Mouse (Mus musculus): ENCODE measurements at regions not wholly inside any gene's neighbourhood (a gene's known extent, or its start where the extent isn't known, plus 50 kb on each side); places are given as distances from the start of the nearest gene placed in this dataset.
"Not testable (repeated sequence)": the region's sequence is repeated elsewhere in the genome, so short reads cannot be mapped to it uniquely, and the experiment has no call there.

- Histone ChIP-seq H3K4me2 (replicated peaks) (no peak overlapping the region), H3K4me1 (no peaks in the 10 kb centered on the region), H3K4me3 (no peak overlapping the region), H3K9ac (replicated peaks) (no peak overlapping the region), H3K9me3 (no peaks in the 10 kb centered on the region), H3K27me3 (no peaks in the 10 kb centered on the region), H3K36me3 (no peaks in the 10 kb centered on the region), H3K27ac (replicated peaks) (no peak overlapping the region)
- WGBS, result 92% methylated on average over 1 of the region's 1 CpGs
- ATAC-seq (ENCODE audit: low FRiP score, low read depth), result no peak
Measured at GRCm38 (mm10) chr3:4834459-4834858, 916.1 kb upstream of the Gm8797 start.

GRCm38 (mm10) chr3:4835645-4836044 lies 915.0 kb upstream of the Gm8797 start:
- no peak for ATAC-seq (ENCODE audit: low FRiP score, low read depth)
- H3K4me3 ChIP-seq, result no peak overlapping the region
- H3K4me1 ChIP-seq, result no peaks in the 10 kb centered on the region
- H3K4me2 ChIP-seq (replicated peaks), result no peak overlapping the region
- H3K9me3 ChIP-seq, result no peaks in the 10 kb centered on the region
- no peaks in the 10 kb centered on the region for H3K27me3 ChIP-seq
- no peak overlapping the region for H3K27ac ChIP-seq (replicated peaks)
- 94% methylated on average over 1 of the region's 1 CpGs for WGBS
- no peaks in the 10 kb centered on the region for H3K36me3 ChIP-seq
- no peak overlapping the region for H3K9ac ChIP-seq (replicated peaks)

DNA sequence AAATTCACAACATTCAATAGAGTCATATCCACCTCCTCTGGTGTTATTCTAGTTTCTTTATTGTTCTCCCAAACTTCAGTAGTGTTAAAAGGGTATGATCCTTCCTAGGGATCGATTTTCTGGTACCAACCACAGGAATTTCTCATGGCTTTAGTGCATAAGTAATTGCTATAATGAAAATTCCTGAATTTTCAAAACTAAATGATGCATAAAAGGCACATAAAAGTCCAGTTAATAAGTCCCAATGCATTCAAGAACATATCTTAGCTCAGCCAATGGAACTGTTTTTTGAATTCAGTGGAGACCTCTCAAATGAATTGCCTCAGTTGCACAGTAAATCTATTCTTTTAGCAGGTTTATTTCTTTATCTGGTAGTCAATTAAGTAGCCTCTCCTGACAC lies 913.7 kb upstream of the Gm8797 start:
- WGBS, result 59% methylated on average over 1 of the region's 1 CpGs
- Histone ChIP-seq H3K4me1 (no peaks in the 10 kb centered on the region), H3K9me3 (no peaks in the 10 kb centered on the region), H3K36me3 (no peaks in the 10 kb centered on the region), H3K4me3 (no peak overlapping the region), H3K27me3 (no peaks in the 10 kb centered on the region), H3K9ac (replicated peaks) (no peak overlapping the region), H3K27ac (replicated peaks) (no peak overlapping the region), H3K4me2 (replicated peaks) (no peak overlapping the region)
- ATAC-seq (ENCODE audit: low FRiP score, low read depth), result no peak

DNA sequence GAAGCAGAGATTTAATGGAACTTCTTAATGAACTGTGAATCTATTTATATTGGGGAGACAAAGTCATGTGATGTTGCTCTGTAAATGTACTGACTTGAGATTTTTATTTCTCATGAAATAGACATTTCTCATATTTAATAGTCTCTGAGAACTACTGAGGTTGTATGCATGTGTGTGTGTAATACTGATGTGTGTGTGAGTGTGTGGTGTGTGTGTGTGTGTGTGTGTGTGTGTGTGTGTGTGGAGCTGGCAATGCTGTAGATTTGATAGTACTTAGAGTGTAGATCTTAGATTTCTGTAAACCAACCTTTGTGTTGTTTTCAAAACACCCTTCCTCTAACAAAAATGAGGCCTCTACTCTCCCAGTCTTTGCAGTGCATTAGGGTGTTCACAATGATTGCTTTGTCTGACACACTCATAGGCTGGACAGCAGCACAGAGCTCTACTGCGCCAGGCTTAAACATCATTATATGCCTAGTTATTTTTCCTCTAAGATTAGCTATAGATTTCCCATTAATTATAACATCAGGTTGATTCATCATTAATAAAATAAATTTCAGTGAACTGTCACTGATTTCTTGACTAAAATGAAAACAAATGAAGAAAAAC lies 895.5 kb upstream of the Gm8797 start:
- WGBS, result 74% methylated on average over 1 of the region's 1 CpGs
- Histone ChIP-seq H3K4me3 (no peak overlapping the region), H3K4me1 (no peaks in the 10 kb centered on the region), H3K36me3 (no peaks in the 10 kb centered on the region), H3K9me3 (no peaks in the 10 kb centered on the region), H3K9ac (replicated peaks) (no peak overlapping the region), H3K27me3 (no peaks in the 10 kb centered on the region), H3K27ac (replicated peaks) (no peak overlapping the region), H3K4me2 (replicated peaks) (no peak overlapping the region)
- ATAC-seq (ENCODE audit: low FRiP score, low read depth), result peak; percentile 78

DNA sequence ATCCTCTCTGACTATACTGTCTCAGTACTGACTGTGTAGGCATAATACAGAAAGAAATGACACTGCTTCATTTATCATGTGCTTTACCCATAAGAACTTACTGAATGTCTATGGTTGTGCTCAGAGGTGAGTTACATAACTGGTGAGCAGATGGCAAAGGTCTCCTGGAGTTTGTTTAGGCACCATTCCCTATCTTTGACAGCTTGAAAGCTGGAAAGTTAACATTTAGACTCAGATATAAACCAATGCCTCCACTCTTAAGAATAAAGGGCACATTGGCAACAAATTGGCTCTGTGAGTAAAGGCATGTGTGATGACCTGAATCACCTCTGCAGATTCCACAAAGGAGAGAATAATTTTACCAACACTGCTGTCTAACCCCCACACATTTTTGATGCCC lies 894.0 kb upstream of the Gm8797 start:
- no peak overlapping the region for H3K4me2 ChIP-seq (replicated peaks)
- no peaks in the 10 kb centered on the region for H3K4me1 ChIP-seq
- no peak overlapping the region for H3K9ac ChIP-seq (replicated peaks)
- ATAC-seq (ENCODE audit: low FRiP score, low read depth), result no peak
- no peaks in the 10 kb centered on the region for H3K27me3 ChIP-seq
- H3K27ac ChIP-seq (replicated peaks), result no peak overlapping the region
- H3K36me3 ChIP-seq, result no peaks in the 10 kb centered on the region
- no peaks in the 10 kb centered on the region for H3K9me3 ChIP-seq
- no peak overlapping the region for H3K4me3 ChIP-seq

GRCm38 (mm10) chr3:4866226-4866625 lies 884.4 kb upstream of the Gm8797 start:
- Histone ChIP-seq H3K27ac (replicated peaks) (no peak overlapping the region), H3K4me3 (no peak overlapping the region), H3K4me2 (replicated peaks) (no peak overlapping the region), H3K9ac (replicated peaks) (no peak overlapping the region), H3K9me3 (no peaks in the 10 kb centered on the region), H3K36me3 (no peaks in the 10 kb centered on the region), H3K27me3 (no peaks in the 10 kb centered on the region), H3K4me1 (no peaks in the 10 kb centered on the region)
- ATAC-seq (ENCODE audit: low FRiP score, low read depth), result no peak
- 79% methylated on average over 1 of the region's 1 CpGs for WGBS

DNA sequence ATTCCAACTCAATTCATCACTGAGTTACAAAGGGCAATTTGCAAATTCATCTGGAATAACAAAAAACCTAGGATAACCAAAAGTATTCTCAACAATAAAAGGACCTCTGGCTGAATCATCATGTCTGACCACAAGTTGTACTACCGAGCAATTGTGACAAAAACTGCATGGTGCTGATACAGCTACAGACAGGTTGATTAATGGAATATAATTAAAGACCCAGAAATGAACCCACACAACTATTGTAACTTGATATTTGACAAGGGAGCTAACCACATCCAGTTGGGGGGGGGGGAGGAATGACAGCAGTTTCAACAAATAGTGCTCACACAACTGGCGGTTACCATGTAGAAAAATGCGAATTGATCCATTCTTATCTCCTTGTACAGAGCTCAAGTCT lies 864.7 kb upstream of the Gm8797 start:
- Histone ChIP-seq H3K9ac (replicated peaks) (no peak overlapping the region), H3K27ac (replicated peaks) (no peak overlapping the region), H3K9me3 (no peaks in the 10 kb centered on the region), H3K4me2 (replicated peaks) (no peak overlapping the region), H3K27me3 (no peaks in the 10 kb centered on the region), H3K4me1 (no peaks in the 10 kb centered on the region), H3K36me3 (no peaks in the 10 kb centered on the region), H3K4me3 (no peak overlapping the region)
- no peak for ATAC-seq (ENCODE audit: low FRiP score, low read depth)
- WGBS, result 95% methylated on average over 3 of the region's 3 CpGs

- H3K9me3 ChIP-seq, result peaks cover 5% of the 10 kb centered on the region; the same call in 1 of the 2 replicates
- no peaks in the 10 kb centered on the region for H3K4me1 ChIP-seq
- 81% methylated on average over 2 of the region's 2 CpGs for WGBS
- ATAC-seq (ENCODE audit: low FRiP score, low read depth), result no peak
- H3K27ac ChIP-seq (replicated peaks), result no peak overlapping the region
- H3K9ac ChIP-seq (replicated peaks), result no peak overlapping the region
- H3K36me3 ChIP-seq, result no peaks in the 10 kb centered on the region
- no peaks in the 10 kb centered on the region for H3K27me3 ChIP-seq
- no peak overlapping the region for H3K4me3 ChIP-seq
- no peak overlapping the region for H3K4me2 ChIP-seq (replicated peaks)
Measured at GRCm38 (mm10) chr3:4893108-4893507, 857.5 kb upstream of the Gm8797 start.

GRCm38 (mm10) chr3:4895811-4896210 lies 854.8 kb upstream of the Gm8797 start:
- Histone ChIP-seq H3K27ac (replicated peaks) (no peak overlapping the region), H3K9me3 (peaks cover 5% of the 10 kb centered on the region), H3K4me2 (replicated peaks) (no peak overlapping the region), H3K36me3 (no peaks in the 10 kb centered on the region), H3K4me3 (no peak overlapping the region), H3K27me3 (no peaks in the 10 kb centered on the region), H3K9ac (replicated peaks) (no peak overlapping the region), H3K4me1 (no peaks in the 10 kb centered on the region)
- 72% methylated on average over 2 of the region's 2 CpGs for WGBS
- no peak for ATAC-seq (ENCODE audit: low FRiP score, low read depth)

DNA sequence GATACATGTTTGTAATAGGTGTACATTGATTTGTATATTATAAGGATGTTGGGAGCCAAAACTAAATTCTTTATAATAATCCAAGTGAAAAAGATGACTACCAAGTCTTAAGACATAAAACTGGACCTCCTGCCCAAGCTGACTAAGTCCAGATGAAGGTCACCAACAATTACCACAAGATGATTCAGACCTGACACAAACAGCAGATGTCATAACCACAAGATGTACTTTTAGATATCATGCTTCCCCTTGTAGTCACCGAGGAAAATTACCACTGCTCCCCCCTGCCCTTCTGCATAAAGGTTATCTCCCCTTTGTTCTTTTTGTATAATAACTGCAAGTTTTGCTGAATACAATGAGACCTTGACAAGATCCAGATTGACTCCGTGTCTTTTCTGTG lies 843.0 kb upstream of the Gm8797 start:
- H3K4me1 ChIP-seq; H3K4me2 ChIP-seq (replicated peaks); H3K27me3 ChIP-seq; H3K9ac ChIP-seq (replicated peaks); H3K36me3 ChIP-seq; H3K9me3 ChIP-seq; H3K27ac ChIP-seq (replicated peaks); H3K4me3 ChIP-seq; ATAC-seq (ENCODE audit: low FRiP score, low read depth): not testable (repeated sequence)
- WGBS, result 84% methylated on average over 2 of the region's 2 CpGs

DNA sequence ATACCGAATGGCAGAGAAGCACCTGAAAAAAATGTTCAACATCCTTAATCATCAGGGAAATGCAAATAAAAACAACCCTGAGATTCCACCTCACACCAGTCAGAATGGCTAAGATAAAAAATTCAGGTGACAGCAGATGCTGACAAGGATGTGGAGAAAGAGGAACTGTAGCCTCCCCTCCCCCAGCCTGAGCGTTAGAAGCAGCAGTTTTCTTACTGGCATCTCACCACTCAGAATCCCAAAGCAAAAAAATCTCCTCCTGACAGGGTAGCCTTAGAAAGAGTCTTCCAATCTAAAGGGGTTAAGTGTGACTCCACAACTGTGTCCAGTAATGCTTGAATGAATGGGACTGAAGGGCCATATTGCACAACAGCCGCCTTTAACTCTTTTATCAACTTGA lies 819.9 kb upstream of the Gm8797 start:
- H3K4me1 ChIP-seq; H3K4me2 ChIP-seq (replicated peaks); H3K9ac ChIP-seq (replicated peaks); H3K9me3 ChIP-seq; H3K27me3 ChIP-seq; H3K4me3 ChIP-seq; H3K36me3 ChIP-seq; H3K27ac ChIP-seq (replicated peaks); ATAC-seq (ENCODE audit: low FRiP score, low read depth): not testable (repeated sequence)
- WGBS, result 94% methylated on average over 3 of the region's 3 CpGs

DNA sequence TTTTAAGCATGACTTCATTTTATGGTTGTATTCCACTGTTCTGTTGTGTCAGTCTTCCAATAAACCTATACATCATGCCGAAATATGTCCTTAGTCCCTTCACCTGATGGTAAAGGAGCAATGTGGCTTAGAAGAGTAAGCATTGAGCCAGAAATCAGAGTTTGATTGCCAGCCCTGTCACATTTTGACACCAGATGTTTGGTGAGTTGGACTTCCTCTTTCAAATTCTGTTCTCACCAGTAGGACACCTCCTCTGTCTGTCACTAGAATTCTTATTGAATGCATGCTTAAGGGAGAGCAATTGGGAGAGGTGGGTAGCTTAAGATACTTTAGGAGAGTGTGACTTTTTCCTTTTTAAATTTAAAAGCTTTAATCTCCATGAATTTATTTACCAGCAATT lies 779.1 kb upstream of the Gm8797 start:
- Histone ChIP-seq H3K9ac (replicated peaks) (no peak overlapping the region), H3K4me2 (replicated peaks) (no peak overlapping the region), H3K36me3 (no peaks in the 10 kb centered on the region), H3K4me3 (no peak overlapping the region), H3K4me1 (peaks cover 6% of the 10 kb centered on the region; the same call in 1 of the 2 replicates), H3K27ac (replicated peaks) (no peak overlapping the region), H3K9me3 (no peaks in the 10 kb centered on the region), H3K27me3 (no peaks in the 10 kb centered on the region)
- WGBS, result 92% methylated on average over 1 of the region's 1 CpGs
- no peak for ATAC-seq (ENCODE audit: low FRiP score, low read depth)

GRCm38 (mm10) chr3:4973278-4973677 lies 777.3 kb upstream of the Gm8797 start:
- WGBS, result 63% methylated on average over 3 of the region's 3 CpGs
- peak overlapping the region; percentile 69 for H3K27ac ChIP-seq (replicated peaks)
- peak; percentile 62 for ATAC-seq (ENCODE audit: low FRiP score, low read depth)

More at GRCm38 (mm10) chr3:4973278-4973677, 777.3 kb upstream of the Gm8797 start:
- no peaks in the 10 kb centered on the region for H3K27me3 ChIP-seq
- H3K4me1 ChIP-seq, result peaks cover 6% of the 10 kb centered on the region; the same call in 1 of the 2 replicates
- no peaks in the 10 kb centered on the region for H3K36me3 ChIP-seq
- no peak overlapping the region for H3K4me3 ChIP-seq
- H3K4me2 ChIP-seq (replicated peaks), result no peak overlapping the region
- H3K9ac ChIP-seq (replicated peaks), result no peak overlapping the region
- no peaks in the 10 kb centered on the region for H3K9me3 ChIP-seq
